Mouse (Mus musculus) heart, adult 2 months (tissue): ENCODE measurements at regions not wholly inside any gene's neighbourhood (a gene's known extent, or its start where the extent isn't known, plus 50 kb on each side); places are given as distances from the start of the nearest gene placed in this dataset.

ENCODE experiments used
- CTCF ChIP-seq: fragments of 200-600 bp; IDR thresholded peaks from 2 replicates; pipeline ENCODE4 v1.8.1; 2022; ENCODE audit warnings: antibody characterized with exemption, mild to moderate bottlenecking, moderate library complexity
- EP300 ChIP-seq: fragments of 200-500 bp; IDR thresholded peaks from 2 replicates; pipeline ENCODE4 v1.6.1; 2011; ENCODE audit warnings: low read depth, low read length, control low read depth; ENCODE audit not compliant: insufficient read depth
- POLR2A ChIP-seq: fragments of 200-500 bp; IDR thresholded peaks from 2 replicates; pipeline ENCODE4 v1.6.1; 2011; ENCODE audit warnings: mild to moderate bottlenecking, low read depth, low read length, control low read depth; ENCODE audit not compliant: insufficient read depth

GRCm38 (mm10) chr15:42320349-42320748, 2186.2 kb downstream of the 9330182O14Rik start:
- TF ChIP-seq CTCF (no peak), POLR2A (no peak), EP300 (no peak)
